8 mouse cellular contexts compared by ENCODE assay signal in the genomic region with DNA sequence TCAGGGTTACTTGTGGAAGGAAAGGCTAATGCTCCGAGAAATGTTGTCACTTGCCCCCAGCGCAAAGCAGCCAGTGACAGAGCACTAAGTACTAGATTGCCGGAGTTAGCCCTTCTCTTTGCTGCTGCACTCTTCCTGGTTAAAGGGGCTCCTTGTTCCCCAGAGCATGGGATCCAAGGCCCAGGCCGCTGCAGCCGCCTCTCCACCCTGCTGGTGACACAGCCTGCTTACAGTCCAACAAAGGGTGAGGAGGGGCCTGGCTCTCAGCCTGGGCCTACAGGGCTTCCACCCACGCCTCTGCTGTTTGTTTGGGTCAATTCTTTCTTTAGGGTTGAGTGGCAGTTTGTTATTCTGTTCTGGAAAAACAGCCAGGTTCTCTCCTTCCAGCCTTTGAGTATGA. TPM values are rescaled to one million over a fixed set of nuclear protein-coding genes. Genes with fewer than 3 reads are reported as not detected.
DNase-seq lines count a peak whose midpoint lies in the region; ATAC-seq and TF ChIP-seq lines count a peak whose summit lies in the region.

No protein-coding gene starts in this region.

- H3K4me1 ChIP-seq in liver, embryonic 14.5 days (replicated peaks; ENCODE audit: control insufficient read depth in 2 of 2, insufficient read depth in 2 of 2, low read length in 1 of 2) = peaks cover 0 to 29% of the 10 kb centered on the region in 2 experiments; a peak in 2 of 4 replicates
- H3K4me1 ChIP-seq in liver, embryonic 11.5 days (replicated peaks; ENCODE audit: control insufficient read depth, insufficient read depth, low read length) = peaks cover 6% of the 10 kb centered on the region
- H3K4me1 ChIP-seq in cerebellum, adult 2 months (ENCODE audit: control insufficient read depth, insufficient read depth, low read length) = peaks cover 15% of the 10 kb centered on the region; the same call in 1 of the 2 replicates
- H3K4me1 ChIP-seq in midbrain, embryonic 11.5 days (ENCODE audit: control insufficient read depth, insufficient read depth, low read length) = no peaks in the 10 kb centered on the region

- TF ChIP-seq EP300 in liver, embryonic 14.5 days (IDR thresholded peaks at IDR 0.05; ENCODE audit: low read depth) = no peak

- intact Hi-C loops in gastrocnemius, postnatal 36 days (cut with DNase I) = no loop called here

- TF ChIP-seq CTCF in liver, embryonic 14.5 days (IDR thresholded peaks at IDR 0.05; ENCODE audit: low read depth) = peak; percentile 15; the same call in 1 of the 2 replicates
- no peak for TF ChIP-seq CTCF in cerebellum, adult 2 months (IDR thresholded peaks at IDR 0.05; ENCODE audit: borderline replicate concordance, insufficient read depth, low read depth, low read length)

- ATAC-seq in liver, embryonic 14.5 days (ENCODE audit: insufficient read depth) = no peak
- ATAC-seq in liver, embryonic 11.5 days (replicated peaks; ENCODE audit: low FRiP score) = no peak
- no peak for ATAC-seq in midbrain, embryonic 11.5 days (ENCODE audit: low FRiP score)
- no peak for ATAC-seq in monocyte, adult 5-6 weeks (replicated peaks; ENCODE audit: insufficient number of reproducible peaks, low FRiP score, low TSS enrichment, poor library complexity, severe bottlenecking)
- ATAC-seq in megakaryocyte progenitor cell, adult 5-6 weeks (replicated peaks; ENCODE audit: poor library complexity) = no peak

- no peak overlapping the region for H3K9ac ChIP-seq in liver, embryonic 14.5 days (replicated peaks)
- no peak overlapping the region for H3K9ac ChIP-seq in liver, embryonic 11.5 days (ENCODE audit: low read depth, low read length)
- H3K9ac ChIP-seq in midbrain, embryonic 11.5 days (ENCODE audit: low read length) = no peak overlapping the region

- no peak overlapping the region for H3K4me3 ChIP-seq in liver, embryonic 14.5 days (ENCODE audit: insufficient read depth in 1 of 2, low read depth in 2 of 2, low read length in 2 of 2)
- H3K4me3 ChIP-seq in liver, embryonic 11.5 days (ENCODE audit: low read depth, low read length) = no peak overlapping the region
- no peak overlapping the region for H3K4me3 ChIP-seq in cerebellum, adult 2 months (replicated peaks; ENCODE audit: insufficient read depth, low read depth, low read length)
- H3K4me3 ChIP-seq in midbrain, embryonic 11.5 days (ENCODE audit: low read depth, low read length) = no peak overlapping the region

- no peak for TF ChIP-seq POLR2A in cerebellum, adult 2 months (IDR thresholded peaks at IDR 0.05; ENCODE audit: borderline replicate concordance, insufficient read depth, low read length)

- 57% methylated on average over 6 of the region's 6 CpGs for WGBS in liver, embryonic 14.5 days (ENCODE audit: insufficient replicate concordance)
- 60% methylated on average over 6 of the region's 6 CpGs for WGBS in liver, embryonic 11.5 days
- WGBS in cerebellum, adult 2 months = 24% methylated on average over 6 of the region's 6 CpGs
- WGBS in midbrain, embryonic 11.5 days = 49% methylated on average over 6 of the region's 6 CpGs

- no peak overlapping the region for H3K4me2 ChIP-seq in liver, embryonic 14.5 days (ENCODE audit: low read depth)
- no peak overlapping the region; the same call in 1 of the 2 replicates for H3K4me2 ChIP-seq in liver, embryonic 11.5 days
- H3K4me2 ChIP-seq in midbrain, embryonic 11.5 days = no peak overlapping the region

- no peaks in the 10 kb centered on the region for H3K36me3 ChIP-seq in liver, embryonic 14.5 days (replicated peaks; ENCODE audit: control insufficient read depth, insufficient read depth, low read depth)
- no peaks in the 10 kb centered on the region for H3K36me3 ChIP-seq in liver, embryonic 11.5 days (ENCODE audit: control insufficient read depth, insufficient read depth, low read length)
- H3K36me3 ChIP-seq in midbrain, embryonic 11.5 days (ENCODE audit: control insufficient read depth, insufficient read depth, low read length) = peaks cover 2% of the 10 kb centered on the region; the same call in 1 of the 2 replicates

- no peak overlapping the region for H3K27ac ChIP-seq in liver, embryonic 14.5 days
- no peak overlapping the region for H3K27ac ChIP-seq in liver, embryonic 11.5 days (ENCODE audit: low read depth, low read length)
- peak overlapping the region; percentile 42; the same call in 1 of the 2 replicates for H3K27ac ChIP-seq in cerebellum, adult 2 months (ENCODE audit: insufficient read depth, low read length)
- no peak overlapping the region for H3K27ac ChIP-seq in midbrain, embryonic 11.5 days (ENCODE audit: low read depth, low read length)

- no peak for DNase-seq in liver, embryonic 14.5 days (ENCODE audit: low read depth in 3 of 3, low spot score in 3 of 3)
- DNase-seq in liver, embryonic 11.5 days (ENCODE audit: low spot score) = no peak
- DNase-seq in cerebellum, adult 2 months = peak; percentile 32 to 53
- DNase-seq in gastrocnemius, postnatal 36 days = peak; percentile 51 to 61
- DNase-seq in kidney, postnatal 14 days = peak; percentile 24
- DNase-seq in midbrain, embryonic 11.5 days (ENCODE audit: low spot score, missing footprints) = peak; percentile 81

- H3K9me3 ChIP-seq in liver, embryonic 14.5 days (ENCODE audit: control insufficient read depth, low read length) = no peaks in the 10 kb centered on the region
- no peaks in the 10 kb centered on the region for H3K9me3 ChIP-seq in liver, embryonic 11.5 days (ENCODE audit: control insufficient read depth, low read length)
- no peaks in the 10 kb centered on the region for H3K9me3 ChIP-seq in midbrain, embryonic 11.5 days (ENCODE audit: control insufficient read depth, low read length)

- H3K27me3 ChIP-seq in liver, embryonic 14.5 days (ENCODE audit: control insufficient read depth, insufficient read depth, low read length) = no peaks in the 10 kb centered on the region
- no peaks in the 10 kb centered on the region; the same call in 1 of the 2 replicates for H3K27me3 ChIP-seq in liver, embryonic 11.5 days (replicated peaks; ENCODE audit: control insufficient read depth, insufficient read depth, low read length)
- no peaks in the 10 kb centered on the region for H3K27me3 ChIP-seq in cerebellum, adult 2 months (ENCODE audit: control insufficient read depth, insufficient read depth, low read length)
- H3K27me3 ChIP-seq in midbrain, embryonic 11.5 days (ENCODE audit: control insufficient read depth, insufficient read depth, low read length) = no peaks in the 10 kb centered on the region

RNA-seq across cellular contexts. Expression of a gene that starts 44.9 kb away (rescaled TPM):
- polyA plus RNA-seq in liver, embryonic 14.5 days (2012; rRNA removed) = 8.5 and 9.6 TPM in 2 replicates
- polyA plus RNA-seq in liver, embryonic 14.5 days (2014; fragmentation: Nextera tagmentation; extraction: Ambion mirVana) = 10.1 and 11.1 TPM in 2 replicates
- polyA plus RNA-seq in liver, embryonic 11.5 days (2014; fragmentation: Nextera tagmentation; extraction: Ambion mirVana) = 21.4 and 25.1 TPM in 2 replicates
- 31.9 and 33.5 TPM in 2 replicates for polyA plus RNA-seq in cerebellum, adult 2 months (2012; rRNA removed)
- 1 to 10 TPM; 7.0 to 7.8 TPM for total RNA-seq in gastrocnemius, postnatal 36 days (2021)
- polyA plus RNA-seq in midbrain, embryonic 11.5 days (2014; fragmentation: Nextera tagmentation; extraction: Ambion mirVana) = 29.8 and 30.4 TPM in 2 replicates
- total RNA-seq in monocyte, adult 5-6 weeks (2017) = 7.9 to 18.9 TPM (median 8.6 TPM) in 3 replicates
- total RNA-seq in megakaryocyte progenitor cell, adult 5-6 weeks (2015) = 26.4 and 26.5 TPM in 2 replicates
- 11.5 and 14.6 TPM in 2 replicates for total RNA-seq in megakaryocyte progenitor cell, adult 5-6 weeks (2017)

RNA-seq across cellular contexts. Expression of a gene that starts 45.4 kb away (rescaled TPM):
- 88.4 and 144 TPM in 2 replicates for polyA plus RNA-seq in liver, embryonic 14.5 days (2012; rRNA removed)
- 123 and 140 TPM in 2 replicates for polyA plus RNA-seq in liver, embryonic 14.5 days (2014; fragmentation: Nextera tagmentation; extraction: Ambion mirVana)
- polyA plus RNA-seq in liver, embryonic 11.5 days (2014; fragmentation: Nextera tagmentation; extraction: Ambion mirVana) = 304 and 308 TPM in 2 replicates
- 79.5 and 92.0 TPM in 2 replicates for polyA plus RNA-seq in cerebellum, adult 2 months (2012; rRNA removed)
- 10 to 100 TPM; 10.7 to 19.9 TPM for total RNA-seq in gastrocnemius, postnatal 36 days (2021)
- 361 and 378 TPM in 2 replicates for polyA plus RNA-seq in midbrain, embryonic 11.5 days (2014; fragmentation: Nextera tagmentation; extraction: Ambion mirVana)
- total RNA-seq in monocyte, adult 5-6 weeks (2017) = 27.7 to 31.5 TPM (median 30.9 TPM) in 3 replicates
- 117 TPM in 2 replicates for total RNA-seq in megakaryocyte progenitor cell, adult 5-6 weeks (2015)
- total RNA-seq in megakaryocyte progenitor cell, adult 5-6 weeks (2017) = 96.3 and 127 TPM in 2 replicates

Comparison
In these comparisons a context has a peak if more than half of its experiments do, and no peak if none do; other contexts are left out.
1. DNase-seq: peak in cerebellum, adult 2 months (2 of 2), gastrocnemius, postnatal 36 days (2 of 2), kidney, postnatal 14 days (single experiment) and midbrain, embryonic 11.5 days (single experiment); none in liver, embryonic 14.5 days (0 of 3) and liver, embryonic 11.5 days (single experiment).